Mouse (Mus musculus) intestine, embryonic 14.5 days (tissue): Measurements from ENCODE around the gene Crhbp. TPM values are rescaled to one million over a fixed set of nuclear protein-coding genes. Genes with fewer than 3 reads are reported as not detected.

Source experiments
- ATAC-seq: fragments of 200-750 bp; cut with Nextera tagmentation; replicated peaks from 2 replicates; pipeline ENCODE4 v1.8.0; 2017; ENCODE audit warnings: low read depth, moderate number of reproducible peaks, moderate TSS enrichment, moderate library complexity; ENCODE audit not compliant: low FRiP score, low TSS enrichment
- DNase-seq: peaks from one replicate; pipeline ENCODE4 v3.0.0-alpha.2; 2018; ENCODE audit warnings: low spot score
- H3K27ac ChIP-seq: fragments of 300-500 bp; sonication (generic); 2 replicates; pipeline ENCODE4 v1.5.1; 2014; ENCODE audit warnings: low read depth, mild to moderate bottlenecking, control low read depth
- H3K27me3 ChIP-seq: fragments of 300-500 bp; sonication (generic); replicated peaks from 2 replicates; pipeline ENCODE4 v1.6.1; 2014; ENCODE audit warnings: low read length, control low read depth; ENCODE audit not compliant: control insufficient read depth, insufficient read depth
- H3K36me3 ChIP-seq: fragments of 300-500 bp; sonication (generic); 2 replicates; pipeline ENCODE4 v1.6.1; 2014; ENCODE audit warnings: low read length, control low read depth; ENCODE audit not compliant: control insufficient read depth, insufficient read depth
- H3K4me1 ChIP-seq: fragments of 300-500 bp; sonication (generic); replicated peaks from 2 replicates; pipeline ENCODE4 v1.6.1; 2014; ENCODE audit warnings: low read length, control low read depth, mixed read lengths; ENCODE audit not compliant: control insufficient read depth, insufficient read depth
- H3K4me2 ChIP-seq: fragments of 300-500 bp; sonication (generic); 2 replicates; pipeline ENCODE4 v1.6.1; 2014; ENCODE audit warnings: low read length
- H3K4me3 ChIP-seq: fragments of 300-500 bp; sonication (generic); 2 replicates; pipeline ENCODE4 v1.5.1; 2014; ENCODE audit warnings: low read depth, low read length, control low read depth, mixed read lengths
- H3K9ac ChIP-seq: fragments of 300-500 bp; sonication (generic); 2 replicates; pipeline ENCODE4 v1.6.1; 2014; ENCODE audit warnings: mild to moderate bottlenecking, low read length
- H3K9me3 ChIP-seq: fragments of 300-500 bp; sonication (generic); 2 replicates; pipeline ENCODE4 v1.6.1; 2016; ENCODE audit warnings: low read length, control low read depth; ENCODE audit not compliant: control insufficient read depth
- WGBS: fragments of 180-500 bp; shearing (Covaris S2); extraction: QIAGEN DNeasy Blood & Tissue Kit; methylation state at CpG from one replicate; pipeline ENCODE4 v1.1.7; 2014; 5-methylcytosine and 5-hydroxymethylcytosine counted together
- polyA plus RNA-seq: library from polyadenylated mRNA; unstranded; fragments of >200 nt; fragmentation: Nextera tagmentation; extraction: Ambion mirVana; gene quantifications from 2 replicates; pipeline ENCODE4 v1.2.1, GENCODE M21; 2014

The Crhbp gene
- polyA plus RNA-seq, 1 experiment from 2014 or later = 0.16 TPM

- H3K27ac ChIP-seq = no peak overlapping the region
- no peak overlapping the region for H3K4me3 ChIP-seq
- DNase-seq = peak; percentile 90
- peak; percentile 70; the same call in 1 of the 2 replicates for ATAC-seq
- H3K9me3 ChIP-seq = peaks cover under 1% of the 10 kb centered on the region; the same call in 1 of the 2 replicates
- H3K4me1 ChIP-seq = no peaks in the 10 kb centered on the region
- 32% methylated on average over 24 of the region's 24 CpGs for WGBS
- H3K27me3 ChIP-seq = no peaks in the 10 kb centered on the region
- peak overlapping the region; percentile 28; the same call in 1 of the 2 replicates for H3K4me2 ChIP-seq
- no peaks in the 10 kb centered on the region for H3K36me3 ChIP-seq
- H3K9ac ChIP-seq = no peak overlapping the region
Observed at GRCm38 (mm10) chr13:95389866-95390865, 54.6 kb downstream of the Crhbp start.

DNA sequence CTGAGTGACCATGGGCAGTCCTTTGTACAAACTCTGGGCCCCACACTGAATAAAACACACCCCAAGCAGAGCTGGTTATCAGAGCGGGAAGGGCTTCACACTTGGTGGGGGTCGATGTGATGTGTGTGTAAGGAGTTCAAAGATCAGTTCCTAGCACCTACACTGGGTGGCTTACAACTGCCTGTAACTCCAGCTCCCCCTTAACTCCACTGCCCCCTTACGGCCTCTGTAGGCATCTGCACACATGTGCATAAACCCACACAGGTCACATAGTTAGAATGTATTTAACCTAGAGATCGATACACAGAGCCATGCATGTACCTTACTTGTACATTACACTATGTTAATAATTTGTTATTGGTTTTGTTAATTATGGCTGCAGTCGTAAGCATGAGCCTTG, 56.5 kb downstream of the Crhbp start:
- Histone ChIP-seq H3K36me3 (no peaks in the 10 kb centered on the region), H3K27me3 (no peaks in the 10 kb centered on the region), H3K9ac (no peak overlapping the region), H3K4me2 (no peak overlapping the region), H3K27ac (no peak overlapping the region), H3K4me3 (no peak overlapping the region), H3K4me1 (no peaks in the 10 kb centered on the region), H3K9me3 (no peaks in the 10 kb centered on the region)
- DNase-seq = peak; percentile 27
- 82% methylated on average over 5 of the region's 5 CpGs for WGBS
- no peak for ATAC-seq

DNA sequence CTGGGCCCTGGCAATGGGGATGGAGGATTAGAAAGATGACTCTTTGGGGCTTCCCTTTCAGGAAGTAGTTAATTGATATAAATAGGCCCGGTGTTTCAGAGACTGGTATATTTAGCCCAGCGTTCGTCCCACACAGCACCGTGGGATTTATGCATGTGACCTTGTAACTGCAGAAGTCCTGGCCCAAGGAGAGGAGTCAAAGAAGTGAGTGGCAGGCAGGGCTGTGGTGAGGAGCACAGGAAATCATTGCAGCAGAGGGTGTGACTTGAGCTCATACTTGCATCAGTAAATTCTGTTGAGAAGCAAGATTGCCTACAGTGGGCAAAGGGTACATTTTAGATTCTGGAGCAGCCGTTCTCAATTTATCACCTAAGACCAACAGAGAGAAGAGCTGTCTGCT, 62.3 kb downstream of the Crhbp start:
- Histone ChIP-seq H3K27ac (no peak overlapping the region), H3K4me3 (no peak overlapping the region), H3K9me3 (no peaks in the 10 kb centered on the region), H3K4me2 (no peak overlapping the region), H3K4me1 (no peaks in the 10 kb centered on the region), H3K27me3 (no peaks in the 10 kb centered on the region), H3K36me3 (no peaks in the 10 kb centered on the region), H3K9ac (no peak overlapping the region)
- ATAC-seq (no peak), DNase-seq (no peak)
- 66% methylated on average over 5 of the region's 5 CpGs for WGBS

Other genes with a start within 250 kb of the Crhbp start
- gene Pde8b, start 194.6 kb downstream of the Crhbp start, polyA plus RNA-seq = 6.4 and 6.9 TPM in 2 replicates
- gene Zbed3, start 121.3 kb downstream of the Crhbp start, polyA plus RNA-seq = 53.0 and 55.2 TPM in 2 replicates
- 32.1 and 33.1 TPM in 2 replicates for gene Aggf1, start 69.6 kb downstream of the Crhbp start, polyA plus RNA-seq
- not detected in 2 replicates for gene S100z, start 33.8 kb upstream of the Crhbp start, polyA plus RNA-seq
- gene F2rl1, start 80.3 kb upstream of the Crhbp start, polyA plus RNA-seq = 14.2 and 14.3 TPM in 2 replicates
- 58.5 and 69.5 TPM in 2 replicates for gene F2r, start 173.6 kb upstream of the Crhbp start, polyA plus RNA-seq